Mouse (Mus musculus): ENCODE data around the gene Csk. TPM values are rescaled to one million over a fixed set of nuclear protein-coding genes. Genes with fewer than 3 reads are reported as not detected.

Gene Csk
- polyA plus RNA-seq, 1 experiment from 2014 or later, result 30.9 TPM

- H3K36me3 ChIP-seq (ENCODE audit: control insufficient read depth, insufficient read depth, low read length), result peaks cover 57% of the 10 kb centered on the region
- no peaks in the 10 kb centered on the region for H3K4me1 ChIP-seq (ENCODE audit: control insufficient read depth, insufficient read depth, low read length)
- H3K9ac ChIP-seq (replicated peaks; ENCODE audit: low read depth, low read length), result no peak overlapping the region
- H3K4me3 ChIP-seq (ENCODE audit: low read depth, low read length), result no peak overlapping the region
- no peaks in the 10 kb centered on the region for H3K9me3 ChIP-seq (ENCODE audit: control insufficient read depth, low read depth, low read length)
- H3K27me3 ChIP-seq (ENCODE audit: control insufficient read depth, insufficient read depth, low read length), result no peaks in the 10 kb centered on the region
- H3K27ac ChIP-seq (ENCODE audit: low read length), result no peak overlapping the region
- no peak for ATAC-seq (ENCODE audit: insufficient number of reproducible peaks, insufficient read depth, low FRiP score, low read depth)
- 91% methylated on average over 11 of the region's 11 CpGs for WGBS
- H3K4me2 ChIP-seq (replicated peaks; ENCODE audit: low read depth, low read length), result no peak overlapping the region
These were observed 25.5 kb downstream of the Csk start for GRCm38 (mm10) chr9:57627892-57628291.

GRCm38 (mm10) chr9:57627191-57627590, 26.2 kb downstream of the Csk start:
- no peak for ATAC-seq (ENCODE audit: insufficient number of reproducible peaks, insufficient read depth, low FRiP score, low read depth)
- Histone ChIP-seq H3K27ac (ENCODE audit: low read length) (no peak overlapping the region), H3K4me2 (replicated peaks; ENCODE audit: low read depth, low read length) (no peak overlapping the region), H3K9ac (replicated peaks; ENCODE audit: low read depth, low read length) (no peak overlapping the region), H3K4me1 (ENCODE audit: control insufficient read depth, insufficient read depth, low read length) (no peaks in the 10 kb centered on the region), H3K9me3 (ENCODE audit: control insufficient read depth, low read depth, low read length) (no peaks in the 10 kb centered on the region), H3K4me3 (ENCODE audit: low read depth, low read length) (no peak overlapping the region), H3K27me3 (ENCODE audit: control insufficient read depth, insufficient read depth, low read length) (no peaks in the 10 kb centered on the region), H3K36me3 (ENCODE audit: control insufficient read depth, insufficient read depth, low read length) (peaks cover 57% of the 10 kb centered on the region)
- 89% methylated on average over 17 of the region's 17 CpGs for WGBS

GRCm38 (mm10) chr9:57625674-57626500, 27.5 kb downstream of the Csk start:
- no peak overlapping the region for H3K4me3 ChIP-seq (ENCODE audit: low read depth, low read length)
- no peak overlapping the region for H3K4me2 ChIP-seq (replicated peaks; ENCODE audit: low read depth, low read length)
- no peaks in the 10 kb centered on the region for H3K27me3 ChIP-seq (ENCODE audit: control insufficient read depth, insufficient read depth, low read length)
- no peak overlapping the region for H3K9ac ChIP-seq (replicated peaks; ENCODE audit: low read depth, low read length)
- 87% methylated on average over 15 of the region's 15 CpGs for WGBS
- no peak overlapping the region for H3K27ac ChIP-seq (ENCODE audit: low read length)
- no peaks in the 10 kb centered on the region for H3K4me1 ChIP-seq (ENCODE audit: control insufficient read depth, insufficient read depth, low read length)
- no peaks in the 10 kb centered on the region for H3K9me3 ChIP-seq (ENCODE audit: control insufficient read depth, low read depth, low read length)
- peaks cover 57% of the 10 kb centered on the region for H3K36me3 ChIP-seq (ENCODE audit: control insufficient read depth, insufficient read depth, low read length)
- no peak for ATAC-seq (ENCODE audit: insufficient number of reproducible peaks, insufficient read depth, low FRiP score, low read depth)

GRCm38 (mm10) chr9:57624295-57624694, 29.1 kb downstream of the Csk start:
- Histone ChIP-seq H3K9ac (replicated peaks; ENCODE audit: low read depth, low read length) (no peak overlapping the region), H3K27me3 (ENCODE audit: control insufficient read depth, insufficient read depth, low read length) (no peaks in the 10 kb centered on the region), H3K27ac (ENCODE audit: low read length) (no peak overlapping the region), H3K36me3 (ENCODE audit: control insufficient read depth, insufficient read depth, low read length) (peaks cover 44% of the 10 kb centered on the region), H3K4me3 (ENCODE audit: low read depth, low read length) (no peak overlapping the region), H3K4me1 (ENCODE audit: control insufficient read depth, insufficient read depth, low read length) (no peaks in the 10 kb centered on the region), H3K9me3 (ENCODE audit: control insufficient read depth, low read depth, low read length) (no peaks in the 10 kb centered on the region), H3K4me2 (replicated peaks; ENCODE audit: low read depth, low read length) (no peak overlapping the region)
- WGBS, result 76% methylated on average over 7 of the region's 7 CpGs
- no peak for ATAC-seq (ENCODE audit: insufficient number of reproducible peaks, insufficient read depth, low FRiP score, low read depth)

GRCm38 (mm10) chr9:57620674-57621073, 32.8 kb downstream of the Csk start, which contains the start of gene Lman1l:
TSS of gene Lman1l (minus strand) at chr9:57620774.
- Histone ChIP-seq H3K27me3 (ENCODE audit: control insufficient read depth, insufficient read depth, low read length) (no peaks in the 10 kb centered on the region), H3K9me3 (ENCODE audit: control insufficient read depth, low read depth, low read length) (no peaks in the 10 kb centered on the region), H3K4me1 (ENCODE audit: control insufficient read depth, insufficient read depth, low read length) (no peaks in the 10 kb centered on the region), H3K9ac (replicated peaks; ENCODE audit: low read depth, low read length) (no peak within 1 kb of the TSS), H3K4me3 (ENCODE audit: low read depth, low read length) (no peak within 1 kb of the TSS), H3K4me2 (replicated peaks; ENCODE audit: low read depth, low read length) (no peak within 1 kb of the TSS), H3K36me3 (ENCODE audit: control insufficient read depth, insufficient read depth, low read length) (peaks cover 13% of the 10 kb centered on the region; the same call in 1 of the 2 replicates), H3K27ac (ENCODE audit: low read length) (no peak within 1 kb of the TSS)
- WGBS, result 91% methylated on average over 5 of the region's 5 CpGs
- ATAC-seq (ENCODE audit: insufficient number of reproducible peaks, insufficient read depth, low FRiP score, low read depth), result no peak

GRCm38 (mm10) chr9:57618854-57619253, 34.6 kb downstream of the Csk start:
- no peak overlapping the region for H3K27ac ChIP-seq (ENCODE audit: low read length)
- H3K4me1 ChIP-seq (ENCODE audit: control insufficient read depth, insufficient read depth, low read length), result no peaks in the 10 kb centered on the region
- no peaks in the 10 kb centered on the region for H3K9me3 ChIP-seq (ENCODE audit: control insufficient read depth, low read depth, low read length)
- H3K36me3 ChIP-seq (ENCODE audit: control insufficient read depth, insufficient read depth, low read length), result no peaks in the 10 kb centered on the region
- no peaks in the 10 kb centered on the region for H3K27me3 ChIP-seq (ENCODE audit: control insufficient read depth, insufficient read depth, low read length)
- H3K4me2 ChIP-seq (replicated peaks; ENCODE audit: low read depth, low read length), result no peak overlapping the region
- no peak overlapping the region for H3K4me3 ChIP-seq (ENCODE audit: low read depth, low read length)
- no peak overlapping the region for H3K9ac ChIP-seq (replicated peaks; ENCODE audit: low read depth, low read length)
- WGBS, result 62% methylated on average over 8 of the region's 8 CpGs
- ATAC-seq (ENCODE audit: insufficient number of reproducible peaks, insufficient read depth, low FRiP score, low read depth), result no peak

- H3K36me3 ChIP-seq (ENCODE audit: control insufficient read depth, insufficient read depth, low read length), result no peaks in the 10 kb centered on the region
These were observed 35.8 kb downstream of the Csk start for GRCm38 (mm10) chr9:57617556-57618169.

GRCm38 (mm10) chr9:57614786-57615185, 38.6 kb downstream of the Csk start:
- Histone ChIP-seq H3K27me3 (ENCODE audit: control insufficient read depth, insufficient read depth, low read length) (no peaks in the 10 kb centered on the region), H3K4me1 (ENCODE audit: control insufficient read depth, insufficient read depth, low read length) (no peaks in the 10 kb centered on the region), H3K4me2 (replicated peaks; ENCODE audit: low read depth, low read length) (no peak overlapping the region), H3K36me3 (ENCODE audit: control insufficient read depth, insufficient read depth, low read length) (no peaks in the 10 kb centered on the region), H3K27ac (ENCODE audit: low read length) (no peak overlapping the region), H3K9me3 (ENCODE audit: control insufficient read depth, low read depth, low read length) (no peaks in the 10 kb centered on the region), H3K9ac (replicated peaks; ENCODE audit: low read depth, low read length) (no peak overlapping the region), H3K4me3 (ENCODE audit: low read depth, low read length) (no peak overlapping the region)
- 80% methylated on average over 4 of the region's 4 CpGs for WGBS
- no peak for ATAC-seq (ENCODE audit: insufficient number of reproducible peaks, insufficient read depth, low FRiP score, low read depth)

More at GRCm38 (mm10) chr9:57617556-57618169, 35.8 kb downstream of the Csk start:
- Histone ChIP-seq H3K4me3 (ENCODE audit: low read depth, low read length) (no peak overlapping the region), H3K27ac (ENCODE audit: low read length) (no peak overlapping the region), H3K9ac (replicated peaks; ENCODE audit: low read depth, low read length) (no peak overlapping the region), H3K4me2 (replicated peaks; ENCODE audit: low read depth, low read length) (no peak overlapping the region), H3K9me3 (ENCODE audit: control insufficient read depth, low read depth, low read length) (no peaks in the 10 kb centered on the region), H3K4me1 (ENCODE audit: control insufficient read depth, insufficient read depth, low read length) (no peaks in the 10 kb centered on the region), H3K27me3 (ENCODE audit: control insufficient read depth, insufficient read depth, low read length) (no peaks in the 10 kb centered on the region)
- ATAC-seq (ENCODE audit: insufficient number of reproducible peaks, insufficient read depth, low FRiP score, low read depth), result no peak
- 71% methylated on average over 8 of the region's 8 CpGs for WGBS
